Mouse (Mus musculus) brain, embryonic 14.5 days (tissue): ENCODE measurements around the gene Nt5c2. TPM values are rescaled to one million over a fixed set of nuclear protein-coding genes. Genes with fewer than 3 reads are reported as not detected.

Experiments
- DNase-seq: peaks from one replicate; pipeline ENCODE4 v3.0.0-alpha.2; 2011; ENCODE audit warnings: low read depth
- CTCF ChIP-seq: fragments of 200-500 bp; IDR thresholded peaks from 2 replicates; pipeline ENCODE4 v1.5.1; 2012; ENCODE audit warnings: inconsistent platforms, mild to moderate bottlenecking, moderate library complexity, borderline replicate concordance; ENCODE audit not compliant: insufficient read depth, insufficient read length; ENCODE audit errors: extremely low read depth
- POLR2A ChIP-seq: fragments of 200-500 bp; IDR thresholded peaks from 2 replicates; pipeline ENCODE4 v1.6.1; 2012; ENCODE audit warnings: mild to moderate bottlenecking, inconsistent platforms, borderline replicate concordance; ENCODE audit not compliant: poor library complexity, insufficient read depth, insufficient read length, severe bottlenecking; ENCODE audit errors: extremely low read depth
- polyA plus RNA-seq: library from polyadenylated mRNA; depleted of rRNA; stranded (reverse); fragments of >200 nt; gene quantifications from 2 replicates; pipeline ENCODE4 v1.2.3, GENCODE M21; 2012

Nt5c2 gene
- polyA plus RNA-seq, 1 experiment, result 49.2 TPM

DNA sequence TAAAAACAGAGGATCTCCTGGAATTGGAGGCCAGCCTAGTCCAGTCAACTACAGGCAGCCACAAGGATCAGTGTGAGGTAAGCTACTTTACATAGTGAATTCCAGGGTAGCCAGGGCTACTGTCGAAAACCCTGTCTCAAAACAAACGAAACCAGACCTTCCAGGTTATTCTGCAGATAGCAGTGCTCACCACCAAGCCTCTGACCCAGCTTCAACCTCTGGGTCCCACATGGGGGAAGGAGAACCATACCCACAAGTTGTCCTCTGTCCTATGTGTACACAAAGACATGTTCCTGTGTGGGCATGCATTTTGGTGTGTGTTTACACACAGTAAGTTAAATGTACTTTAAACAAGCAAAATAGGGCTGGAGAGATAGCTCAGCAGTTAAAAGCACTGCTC lies 58.5 kb downstream of the Nt5c2 start:
- DNase-seq, result no peak
- TF ChIP-seq POLR2A, result no peak
- no peak for TF ChIP-seq CTCF

DNA sequence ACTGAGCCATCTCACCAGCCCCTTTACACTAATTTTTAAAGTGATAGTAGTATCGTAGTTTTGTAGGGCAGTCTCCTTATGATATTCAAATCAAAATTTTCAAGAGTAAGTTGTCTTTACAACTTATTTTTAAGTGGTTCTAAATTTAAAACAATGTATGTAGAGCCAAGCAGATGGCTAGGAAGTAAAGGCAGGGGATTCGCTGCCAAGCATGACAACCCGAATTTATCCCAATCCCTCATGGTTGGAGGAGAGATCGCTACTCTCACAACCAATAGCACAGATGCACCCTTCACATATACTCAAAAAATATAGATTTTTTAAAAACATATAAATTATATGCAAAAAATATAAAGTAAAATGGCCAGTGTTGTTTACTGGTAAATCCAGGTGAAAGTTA lies 59.3 kb downstream of the Nt5c2 start:
- TF ChIP-seq CTCF, result no peak
- TF ChIP-seq POLR2A, result no peak
- DNase-seq, result no peak

DNA sequence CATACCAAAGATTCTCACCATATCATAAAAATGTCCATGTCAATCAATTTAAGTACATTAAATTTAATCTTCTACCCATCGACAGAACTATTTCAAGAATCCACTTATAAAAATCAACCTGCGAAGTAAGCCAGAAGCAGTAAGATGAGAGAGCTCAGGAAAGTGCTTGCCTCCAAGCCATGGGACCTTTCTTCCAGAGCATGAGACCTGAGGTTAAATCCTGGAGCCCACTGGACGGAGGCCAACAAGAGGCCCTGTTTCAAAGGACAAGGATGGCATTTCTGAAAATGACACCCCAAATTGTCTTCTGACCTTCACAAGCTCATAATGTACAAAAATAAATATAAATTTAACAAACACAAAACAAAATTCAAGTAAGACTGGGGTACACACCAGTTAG lies 61.4 kb downstream of the Nt5c2 start:
- TF ChIP-seq CTCF (no peak), POLR2A (no peak)
- DNase-seq, result no peak

DNA sequence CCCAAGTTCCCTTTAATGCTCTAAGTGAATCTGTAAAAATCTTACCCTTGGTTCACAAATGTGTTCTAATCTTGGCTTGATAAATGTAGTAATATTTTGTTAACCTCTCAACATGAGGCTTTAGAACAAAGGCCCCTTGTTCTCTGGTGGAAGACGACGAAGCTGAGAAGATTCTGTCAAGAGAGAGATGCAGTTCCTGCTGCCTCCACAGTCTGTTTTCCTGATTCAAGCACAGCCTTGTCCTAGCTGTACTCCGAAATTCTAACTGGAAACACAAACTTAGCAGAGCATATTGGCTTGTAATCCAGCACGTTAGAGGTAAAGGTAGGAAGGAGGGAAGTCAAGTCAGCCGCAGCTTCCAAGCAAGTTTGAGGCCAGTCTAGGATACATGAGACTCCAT lies 62.0 kb downstream of the Nt5c2 start:
- DNase-seq, result no peak

DNA sequence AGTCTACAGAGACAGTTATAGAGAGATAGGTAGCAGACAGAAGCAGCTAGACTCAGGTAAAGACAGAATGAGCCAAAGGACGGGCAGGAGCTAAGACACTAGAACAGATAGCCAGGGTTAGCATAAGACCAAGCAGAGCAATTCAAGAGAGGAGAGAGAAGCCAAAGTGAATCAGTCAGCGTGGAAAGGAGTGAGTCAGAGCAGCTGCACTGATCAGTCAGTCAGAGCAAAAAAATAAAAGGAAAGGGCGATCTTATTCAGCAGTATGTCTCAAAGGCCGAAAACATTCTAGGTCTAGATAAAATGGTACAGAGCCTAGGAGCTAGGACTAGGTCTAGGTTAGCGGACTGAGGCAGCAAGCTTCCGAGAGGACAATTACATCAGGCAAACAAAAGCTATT lies 70.6 kb downstream of the Nt5c2 start:
- TF ChIP-seq POLR2A (no peak), CTCF (no peak)
- DNase-seq, result no peak

More for the DNA sequence above, 62.0 kb downstream of the Nt5c2 start:
- no peak for TF ChIP-seq CTCF
- TF ChIP-seq POLR2A, result no peak

DNA sequence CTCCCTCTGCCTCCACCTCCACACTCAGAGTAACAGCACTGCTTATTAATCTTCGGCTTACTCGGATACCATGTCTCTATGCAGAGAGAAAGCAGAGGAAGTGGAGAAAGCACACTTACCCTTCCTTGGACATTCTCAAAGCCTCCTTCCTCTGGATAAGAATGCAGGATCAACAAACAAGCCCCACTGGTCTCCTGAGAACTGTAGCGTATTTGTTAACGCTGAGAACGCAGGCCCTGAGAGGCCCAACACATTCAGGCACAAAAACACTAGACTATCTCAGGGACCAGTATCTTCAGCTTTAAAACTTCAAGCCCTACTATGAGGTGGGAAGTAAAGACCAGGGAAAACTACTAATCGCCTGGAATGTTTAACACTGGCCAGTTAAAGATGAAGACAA lies 77.8 kb downstream of the Nt5c2 start:
- TF ChIP-seq CTCF (no peak), POLR2A (no peak)
- peak; percentile 42 for DNase-seq

DNA sequence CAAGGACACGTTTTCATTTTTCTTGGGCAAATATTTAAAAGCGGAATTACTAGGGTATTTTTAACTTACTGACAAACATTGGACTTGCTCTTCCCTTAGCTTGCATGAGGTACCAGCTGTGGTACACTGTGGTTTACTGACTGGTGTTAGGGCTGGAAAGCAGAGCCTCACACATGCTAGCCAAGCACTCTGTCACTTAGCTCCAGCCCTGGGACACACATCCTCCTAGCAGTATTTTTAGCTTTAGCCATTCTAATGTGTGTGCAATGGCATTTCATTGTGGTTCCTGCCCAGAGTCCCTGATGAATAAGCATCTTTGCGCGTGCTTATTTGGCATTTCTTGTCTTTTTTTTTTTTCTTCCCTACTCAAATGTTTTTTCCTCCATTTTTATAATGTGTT lies 80.9 kb downstream of the Nt5c2 start:
- no peak for DNase-seq
- TF ChIP-seq CTCF (no peak), POLR2A (no peak)

DNA sequence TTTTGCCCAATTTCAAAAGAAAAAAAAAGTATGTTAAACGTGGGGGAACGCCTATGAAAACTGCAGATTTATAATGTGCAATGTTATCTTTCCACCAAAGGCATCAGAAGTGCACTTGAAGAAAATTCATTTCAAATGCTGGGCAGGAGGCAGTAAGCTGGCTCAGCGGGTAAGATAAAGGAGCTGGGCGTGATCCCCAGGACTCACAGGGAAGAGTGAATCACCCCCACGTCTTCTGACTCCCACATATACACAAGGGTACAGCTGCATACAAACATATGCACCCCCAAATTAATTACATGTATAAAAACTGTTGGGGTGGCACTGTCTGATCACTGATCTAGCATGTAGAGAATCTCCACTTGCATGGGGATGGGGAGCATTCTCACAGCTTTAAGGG lies 82.3 kb downstream of the Nt5c2 start:
- TF ChIP-seq CTCF (no peak), POLR2A (no peak)
- DNase-seq, result no peak

DNA sequence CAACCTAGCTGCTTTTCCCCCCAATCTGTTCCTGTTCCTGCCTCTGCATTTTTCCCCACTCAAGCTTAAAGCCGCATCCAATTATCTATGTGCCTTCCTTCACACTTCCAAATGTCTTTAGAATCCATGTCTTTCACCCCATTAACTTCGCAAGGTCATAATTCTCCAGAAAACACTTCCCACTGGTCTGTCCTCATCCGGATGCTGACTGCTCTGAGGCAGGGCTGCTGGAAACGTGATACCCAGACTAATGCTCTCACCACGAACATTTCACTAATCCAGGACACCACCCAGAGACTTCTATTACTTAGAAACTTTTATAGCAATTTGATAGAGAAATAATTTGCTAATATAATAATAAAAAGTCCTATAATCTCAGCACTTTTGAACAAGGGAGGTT lies 84.9 kb downstream of the Nt5c2 start:
- DNase-seq, result no peak
- no peak for TF ChIP-seq CTCF
- no peak for TF ChIP-seq POLR2A

DNA sequence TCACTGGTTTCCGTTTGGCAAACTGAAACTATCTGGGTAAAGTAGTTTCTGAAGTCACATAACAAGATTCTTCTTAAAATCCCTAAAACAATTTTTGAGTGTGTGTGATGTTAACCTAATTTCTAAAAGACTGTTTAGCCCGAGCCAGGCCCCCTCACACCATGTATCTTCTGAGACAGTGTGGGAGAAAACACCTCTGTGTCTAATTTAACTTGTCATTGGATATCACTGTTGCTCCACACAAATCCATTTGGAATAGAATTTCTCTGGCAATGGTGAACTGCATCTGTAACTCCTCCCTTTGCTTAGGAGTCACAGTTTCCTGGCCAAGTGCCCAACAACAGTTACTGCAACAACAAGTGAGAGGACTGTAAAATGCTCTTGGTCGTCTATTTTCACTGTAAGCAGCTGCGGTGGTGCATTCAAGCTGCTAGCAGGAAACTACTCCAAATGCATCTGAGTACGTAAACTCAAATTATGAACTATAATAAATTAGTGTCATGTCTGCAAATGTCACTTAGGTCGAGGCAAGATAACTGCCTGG lies 85.8 kb downstream of the Nt5c2 start:
- TF ChIP-seq POLR2A (no peak), CTCF (no peak)
- peak; percentile 81 for DNase-seq

DNA sequence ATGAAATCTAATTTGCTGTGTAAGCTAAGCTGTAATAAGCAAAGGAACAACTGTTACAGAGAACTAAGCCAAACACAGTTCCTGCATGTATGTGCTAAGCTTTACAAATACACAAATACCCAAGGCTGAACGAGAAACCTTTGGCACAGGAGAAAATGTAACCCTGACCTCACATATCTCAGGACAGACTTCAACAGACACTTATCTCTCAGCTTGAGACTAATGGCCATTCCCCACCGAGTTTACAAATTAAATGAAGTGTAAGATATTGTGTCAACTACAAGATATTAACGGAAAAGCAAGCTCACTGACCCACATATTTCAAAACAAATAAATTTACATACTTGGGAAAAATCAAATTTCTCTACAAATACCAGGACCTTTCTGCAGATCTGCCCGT lies 86.8 kb downstream of the Nt5c2 start:
- no peak for DNase-seq
- no peak for TF ChIP-seq CTCF
- TF ChIP-seq POLR2A, result no peak

DNA sequence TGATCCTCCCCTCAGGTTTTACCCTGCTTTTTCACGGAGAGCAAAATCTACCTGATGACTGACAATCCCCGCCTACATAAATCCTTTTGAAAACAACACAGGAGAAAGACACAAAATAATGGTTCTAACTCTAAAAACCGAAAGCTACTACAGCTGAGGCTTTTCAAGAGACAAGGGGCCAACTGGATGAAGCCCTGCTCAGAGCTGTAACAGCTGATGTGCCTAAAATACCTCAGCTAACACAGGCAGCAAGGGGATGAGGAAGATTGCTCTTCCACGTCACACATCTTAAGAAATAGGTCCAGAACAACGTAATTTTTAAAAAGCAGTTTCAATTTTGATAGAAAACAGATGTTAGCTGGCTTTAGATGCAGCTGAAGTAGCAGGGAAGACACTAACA lies 88.0 kb downstream of the Nt5c2 start:
- TF ChIP-seq POLR2A (no peak), CTCF (no peak)
- no peak for DNase-seq
